Mouse (Mus musculus): ENCODE data around the gene Tmem33.
A peak's percentile ranks its signal among the peaks of the same experiment; 100 is the strongest.

Tmem33 gene

GRCm38 (mm10) chr5:67260531-67261371 is at the start of gene Tmem33:
Tmem33 (plus strand) TSS chr5:67260565.
- peak; percentile 95 for DNase-seq

- no peak for DNase-seq
Observed at GRCm38 (mm10) chr5:67213168-67213567, 47.2 kb upstream of the Tmem33 start.

- DNase-seq = no peak
Observed at GRCm38 (mm10) chr5:67215121-67216030, 45.0 kb upstream of the Tmem33 start.

- no peak for DNase-seq
Observed at GRCm38 (mm10) chr5:67216031-67216778, 44.2 kb upstream of the Tmem33 start.

- no peak for DNase-seq
Observed at GRCm38 (mm10) chr5:67216779-67217095, 43.6 kb upstream of the Tmem33 start.

- no peak for DNase-seq
Observed at GRCm38 (mm10) chr5:67221901-67222300, 38.5 kb upstream of the Tmem33 start.

- no peak for DNase-seq
Observed at GRCm38 (mm10) chr5:67222440-67223390, 37.6 kb upstream of the Tmem33 start.

- DNase-seq = no peak
Observed at GRCm38 (mm10) chr5:67223391-67224121, 36.8 kb upstream of the Tmem33 start.

- DNase-seq = no peak
Observed at GRCm38 (mm10) chr5:67224122-67224502, 36.3 kb upstream of the Tmem33 start.

- DNase-seq = no peak
Observed at GRCm38 (mm10) chr5:67225758-67226157, 34.6 kb upstream of the Tmem33 start.

- no peak for DNase-seq
Observed at GRCm38 (mm10) chr5:67227261-67227660, 33.1 kb upstream of the Tmem33 start.

- DNase-seq = no peak
Observed at GRCm38 (mm10) chr5:67227682-67228444, 32.5 kb upstream of the Tmem33 start.

GRCm38 (mm10) chr5:67234682-67235081 is 25.7 kb upstream of the Tmem33 start:
- DNase-seq = no peak

GRCm38 (mm10) chr5:67235462-67235861 is 24.9 kb upstream of the Tmem33 start:
- no peak for DNase-seq

- no peak for DNase-seq
Observed at GRCm38 (mm10) chr5:67236601-67237000, 23.8 kb upstream of the Tmem33 start.

- no peak for DNase-seq
Observed at GRCm38 (mm10) chr5:67238303-67238702, 22.1 kb upstream of the Tmem33 start.

- DNase-seq = no peak
Observed at GRCm38 (mm10) chr5:67241713-67242112, 18.7 kb upstream of the Tmem33 start.

GRCm38 (mm10) chr5:67243231-67243630 is 17.1 kb upstream of the Tmem33 start:
- DNase-seq = no peak

GRCm38 (mm10) chr5:67252261-67252660 is 8.1 kb upstream of the Tmem33 start:
- DNase-seq = no peak

GRCm38 (mm10) chr5:67255664-67256063 is 4.7 kb upstream of the Tmem33 start:
- DNase-seq = no peak

Measured in liver (tissue).